Mouse (Mus musculus) stomach, embryonic 16.5 days (tissue): ENCODE data around the gene Usp13. TPM values are rescaled to one million over a fixed set of nuclear protein-coding genes. Genes with fewer than 3 reads are reported as not detected.

ENCODE experiments used
- ATAC-seq: fragments of 200-750 bp; cut with Nextera tagmentation; 2 replicates; pipeline ENCODE4 v1.8.0; 2017; ENCODE audit warnings: moderate number of reproducible peaks, moderate TSS enrichment; ENCODE audit not compliant: insufficient read depth, low FRiP score
- H3K27ac ChIP-seq: fragments of 300-500 bp; sonication (generic); 2 replicates; pipeline ENCODE4 v1.5.1; 2014; ENCODE audit warnings: low read length
- H3K27me3 ChIP-seq: fragments of 300-500 bp; sonication (generic); 2 replicates; pipeline ENCODE4 v1.6.1; 2014; ENCODE audit warnings: low read length, control low read depth, mixed read lengths; ENCODE audit not compliant: control insufficient read depth, insufficient read depth
- H3K36me3 ChIP-seq: fragments of 300-500 bp; sonication (generic); 2 replicates; pipeline ENCODE4 v1.6.1; 2014; ENCODE audit warnings: low read length; ENCODE audit not compliant: control insufficient read depth, insufficient read depth
- H3K4me1 ChIP-seq: fragments of 300-500 bp; sonication (generic); 2 replicates; pipeline ENCODE4 v1.6.1; 2014; ENCODE audit warnings: low read length, control low read depth, mixed read lengths; ENCODE audit not compliant: control insufficient read depth, insufficient read depth
- H3K4me2 ChIP-seq: fragments of 300-500 bp; sonication (generic); 2 replicates; pipeline ENCODE4 v1.6.1; 2014; ENCODE audit warnings: low read depth, low read length, mixed read lengths
- H3K4me3 ChIP-seq: fragments of 300-500 bp; sonication (generic); replicated peaks from 2 replicates; pipeline ENCODE4 v1.5.1; 2014; ENCODE audit warnings: mild to moderate bottlenecking, low read length
- H3K9ac ChIP-seq: fragments of 300-500 bp; sonication (generic); 2 replicates; pipeline ENCODE4 v1.6.1; 2014; ENCODE audit warnings: low read length
- H3K9me3 ChIP-seq: fragments of 300-500 bp; sonication (generic); replicated peaks from 2 replicates; pipeline ENCODE4 v1.6.1; 2016; ENCODE audit warnings: low read length, control low read depth; ENCODE audit not compliant: control insufficient read depth
- WGBS: fragments of 180-500 bp; shearing (Covaris S2); extraction: QIAGEN DNeasy Blood & Tissue Kit; methylation state at CpG from one replicate; pipeline ENCODE4 v1.1.7; 2014; 5-methylcytosine and 5-hydroxymethylcytosine counted together
- polyA plus RNA-seq: library from polyadenylated mRNA; unstranded; fragments of >200 nt; fragmentation: Nextera tagmentation; extraction: Ambion mirVana; gene quantifications from 2 replicates; pipeline ENCODE4 v1.2.1, GENCODE M21; 2015

The Usp13 gene
- polyA plus RNA-seq, 1 experiment from 2014 or later = 5.6 TPM

DNA sequence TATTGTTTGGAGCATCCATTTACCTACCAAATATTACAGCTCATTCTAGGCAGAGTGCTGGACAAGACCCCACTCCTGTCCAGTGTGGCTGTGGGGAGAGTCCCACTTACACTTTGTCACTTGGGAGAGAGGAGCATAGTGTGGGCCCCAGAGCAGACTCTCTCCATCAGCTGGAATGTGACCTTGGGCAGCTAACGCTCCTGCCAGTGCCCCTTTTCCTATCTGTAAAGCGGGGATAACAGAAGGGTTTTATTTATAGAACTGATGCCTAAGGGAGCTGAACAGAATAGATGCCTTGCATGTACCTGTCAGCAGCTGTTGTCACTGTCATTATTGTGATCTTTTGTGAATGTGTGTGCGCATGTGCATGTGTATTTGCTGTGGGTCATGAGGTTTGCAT, 91.1 kb downstream of the Usp13 start:
- WGBS = 77% methylated on average over 3 of the region's 3 CpGs

DNA sequence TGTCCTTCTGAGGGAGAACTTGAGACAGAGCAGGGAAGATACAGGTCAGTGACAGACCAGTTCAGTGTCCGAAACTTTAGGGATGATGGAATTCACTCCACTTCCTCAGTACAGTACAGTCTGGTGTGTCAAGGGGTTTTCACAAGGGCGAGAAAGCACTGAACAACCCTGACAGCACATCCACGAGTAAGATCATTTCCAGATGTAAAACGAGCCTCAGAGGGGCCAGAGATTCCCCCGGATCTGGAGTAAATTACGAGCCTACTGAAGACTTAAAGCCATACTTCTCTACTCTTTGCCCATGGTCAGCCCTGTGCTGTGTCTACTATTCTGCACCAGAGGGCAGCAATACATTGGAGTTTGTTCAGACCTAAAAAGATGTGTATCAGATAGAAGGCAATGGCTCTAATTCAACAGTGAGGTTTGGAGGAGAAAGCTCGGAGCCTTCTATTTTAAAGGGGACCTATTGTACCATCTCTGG, 92.8 kb downstream of the Usp13 start:
- 49% methylated on average over 7 of the region's 7 CpGs for WGBS
- H3K4me3 ChIP-seq = no peak overlapping the region
- no peak overlapping the region for H3K4me2 ChIP-seq
- H3K9me3 ChIP-seq = no peaks in the 10 kb centered on the region
- no peak overlapping the region for H3K9ac ChIP-seq
- no peaks in the 10 kb centered on the region for H3K27me3 ChIP-seq
- 0 out of 2 replicates have a peak, but pooled peaks cover 3% of the 10 kb centered on the region for H3K36me3 ChIP-seq
- no peak for ATAC-seq
- no peak overlapping the region for H3K27ac ChIP-seq
- no peaks in the 10 kb centered on the region for H3K4me1 ChIP-seq

More for the DNA sequence above, 91.1 kb downstream of the Usp13 start:
- Histone ChIP-seq H3K27ac (no peak overlapping the region), H3K9me3 (no peaks in the 10 kb centered on the region), H3K4me2 (no peak overlapping the region), H3K36me3 (no peaks in the 10 kb centered on the region), H3K9ac (no peak overlapping the region), H3K4me3 (no peak overlapping the region), H3K27me3 (no peaks in the 10 kb centered on the region), H3K4me1 (no peaks in the 10 kb centered on the region)
- ATAC-seq = no peak

GRCm38 (mm10) chr3:32924168-32924567, 106.8 kb downstream of the Usp13 start:
- WGBS = 89% methylated on average over 6 of the region's 6 CpGs

GRCm38 (mm10) chr3:32939802-32940501, 122.6 kb downstream of the Usp13 start:
- WGBS = 55% methylated on average over 8 of the region's 8 CpGs
- no peak for ATAC-seq
- no peak overlapping the region for H3K27ac ChIP-seq

More at GRCm38 (mm10) chr3:32924168-32924567, 106.8 kb downstream of the Usp13 start:
- no peak for ATAC-seq
- no peak overlapping the region for H3K9ac ChIP-seq
- H3K27me3 ChIP-seq = no peaks in the 10 kb centered on the region
- no peak overlapping the region for H3K27ac ChIP-seq
- H3K9me3 ChIP-seq = no peaks in the 10 kb centered on the region
- no peak overlapping the region for H3K4me2 ChIP-seq
- 0 out of 2 replicates have a peak, but pooled peaks cover 5% of the 10 kb centered on the region for H3K36me3 ChIP-seq
- no peak overlapping the region for H3K4me3 ChIP-seq
- no peaks in the 10 kb centered on the region for H3K4me1 ChIP-seq

GRCm38 (mm10) chr3:32947486-32947885, 130.1 kb downstream of the Usp13 start:
- no peaks in the 10 kb centered on the region for H3K36me3 ChIP-seq
- H3K4me3 ChIP-seq = no peak overlapping the region
- no peaks in the 10 kb centered on the region for H3K27me3 ChIP-seq
- WGBS = 85% methylated on average over 5 of the region's 5 CpGs
- ATAC-seq = no peak
- no peaks in the 10 kb centered on the region for H3K4me1 ChIP-seq
- no peaks in the 10 kb centered on the region for H3K9me3 ChIP-seq
- H3K9ac ChIP-seq = no peak overlapping the region
- no peak overlapping the region for H3K4me2 ChIP-seq
- H3K27ac ChIP-seq = no peak overlapping the region

More at GRCm38 (mm10) chr3:32939802-32940501, 122.6 kb downstream of the Usp13 start:
- Histone ChIP-seq H3K9ac (no peak overlapping the region), H3K9me3 (no peaks in the 10 kb centered on the region), H3K27me3 (no peaks in the 10 kb centered on the region), H3K36me3 (no peaks in the 10 kb centered on the region), H3K4me1 (no peaks in the 10 kb centered on the region), H3K4me2 (no peak overlapping the region), H3K4me3 (no peak overlapping the region)

- Histone ChIP-seq H3K36me3 (no peaks in the 10 kb centered on the region), H3K27ac (no peak overlapping the region), H3K4me3 (no peak overlapping the region), H3K9ac (no peak overlapping the region), H3K4me2 (no peak overlapping the region), H3K9me3 (no peaks in the 10 kb centered on the region), H3K4me1 (no peaks in the 10 kb centered on the region), H3K27me3 (no peaks in the 10 kb centered on the region)
- 4% methylated on average over 1 of the region's 1 CpGs for WGBS
- no peak for ATAC-seq
Observed at GRCm38 (mm10) chr3:32951382-32951781, 134.0 kb downstream of the Usp13 start.

- Histone ChIP-seq H3K27me3 (no peaks in the 10 kb centered on the region), H3K36me3 (no peaks in the 10 kb centered on the region), H3K4me1 (no peaks in the 10 kb centered on the region), H3K27ac (no peak overlapping the region), H3K9me3 (no peaks in the 10 kb centered on the region), H3K4me2 (no peak overlapping the region), H3K9ac (no peak overlapping the region), H3K4me3 (no peak overlapping the region)
- 79% methylated on average over 3 of the region's 3 CpGs for WGBS
- ATAC-seq = no peak
Observed at GRCm38 (mm10) chr3:32961494-32961893, 144.1 kb downstream of the Usp13 start.

- no peak overlapping the region for H3K9ac ChIP-seq
- no peak overlapping the region for H3K4me2 ChIP-seq
- no peaks in the 10 kb centered on the region for H3K27me3 ChIP-seq
- no peaks in the 10 kb centered on the region for H3K4me1 ChIP-seq
- H3K9me3 ChIP-seq = no peaks in the 10 kb centered on the region
- H3K4me3 ChIP-seq = no peak overlapping the region
- WGBS = 0% methylated on average over 2 of the region's 2 CpGs
- H3K27ac ChIP-seq = no peak overlapping the region
- no peak for ATAC-seq
- H3K36me3 ChIP-seq = no peaks in the 10 kb centered on the region
Observed at GRCm38 (mm10) chr3:32965528-32965927, 148.2 kb downstream of the Usp13 start.

DNA sequence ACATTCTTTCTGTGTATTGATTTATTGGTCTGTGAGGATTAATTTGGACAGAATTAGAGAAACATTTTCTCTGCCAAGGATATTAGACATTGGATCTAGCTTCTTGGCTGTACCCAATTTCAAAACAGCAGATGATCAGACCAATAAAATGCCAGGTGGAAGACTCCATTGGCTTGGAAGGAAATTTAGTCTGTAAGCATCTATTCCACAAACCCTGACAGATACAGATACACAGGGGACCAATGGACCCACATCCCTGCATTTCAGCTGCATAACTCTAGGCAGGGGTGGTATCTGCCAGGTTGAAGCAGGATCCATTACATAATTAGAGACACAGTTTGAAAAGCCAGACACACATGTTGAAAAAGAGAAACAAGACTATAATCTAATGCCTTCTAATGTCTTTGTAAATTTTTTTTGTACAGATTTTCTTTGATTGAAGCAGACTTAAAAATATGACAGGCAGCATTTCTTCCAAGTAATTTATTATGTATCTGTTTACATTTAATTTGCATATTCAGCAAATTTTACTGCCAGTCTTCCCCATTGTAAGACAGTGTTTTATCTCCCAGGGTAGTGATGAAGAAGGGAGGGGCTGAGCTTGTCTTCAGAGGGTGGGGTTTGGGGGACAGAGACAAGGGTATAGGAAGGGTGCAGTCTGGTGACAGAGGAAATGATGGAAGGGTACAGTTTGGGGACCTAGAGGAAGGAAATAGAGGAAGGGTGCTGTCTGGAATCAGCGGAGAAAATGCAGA, 151.5 kb downstream of the Usp13 start:
- no peaks in the 10 kb centered on the region for H3K27me3 ChIP-seq
- ATAC-seq = no peak
- no peak overlapping the region for H3K27ac ChIP-seq
- H3K9me3 ChIP-seq = no peaks in the 10 kb centered on the region
- 82% methylated on average over 1 of the region's 1 CpGs for WGBS
- H3K36me3 ChIP-seq = no peaks in the 10 kb centered on the region
- H3K4me3 ChIP-seq = no peak overlapping the region
- H3K9ac ChIP-seq = no peak overlapping the region
- H3K4me2 ChIP-seq = no peak overlapping the region
- H3K4me1 ChIP-seq = no peaks in the 10 kb centered on the region
